Mouse (Mus musculus): Measurements from ENCODE around the gene Gadd45b.

Gene Gadd45b

DNA sequence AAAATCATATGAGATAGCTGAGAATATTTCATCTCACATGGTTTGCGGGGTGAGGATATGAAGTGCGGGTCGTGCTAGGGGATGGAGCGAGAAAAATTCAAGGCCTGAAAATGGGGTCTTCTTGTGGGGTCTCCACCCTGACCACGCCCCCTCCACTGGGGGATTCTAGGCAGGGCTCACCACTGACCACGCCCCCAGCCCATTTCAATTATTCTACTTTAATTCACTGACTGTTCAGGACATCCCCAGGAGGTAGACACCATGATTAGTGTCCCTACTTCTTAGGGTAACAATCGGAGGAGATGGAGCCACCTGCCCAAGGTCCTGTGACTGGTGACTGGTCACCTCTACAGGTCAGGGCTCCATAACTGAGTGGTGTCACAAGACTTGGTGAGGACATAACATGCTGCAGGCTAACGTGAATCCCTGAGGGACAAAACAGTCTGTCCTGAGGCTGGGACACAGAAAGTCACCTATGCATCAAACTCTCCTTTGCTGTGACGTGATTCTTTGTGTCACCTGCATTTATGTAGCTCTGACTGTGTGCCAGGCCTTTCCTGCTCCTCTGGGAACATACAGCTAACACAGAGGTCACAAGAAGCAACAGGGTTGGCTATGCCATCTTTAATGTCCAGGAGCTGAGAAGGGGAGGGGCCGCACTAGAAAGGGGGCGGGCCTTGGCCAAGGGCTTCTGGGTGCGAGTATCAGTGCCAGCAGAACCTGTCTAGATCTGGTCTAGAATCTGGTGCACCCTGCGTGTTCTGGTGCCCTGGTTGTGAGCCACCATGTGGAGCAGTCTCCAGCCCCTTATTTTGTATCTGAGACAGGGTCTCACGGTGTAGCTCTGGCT, 4.5 kb downstream of the Gadd45b start:
- intact Hi-C loops (cut with DNase I) = no loop called here

DNA sequence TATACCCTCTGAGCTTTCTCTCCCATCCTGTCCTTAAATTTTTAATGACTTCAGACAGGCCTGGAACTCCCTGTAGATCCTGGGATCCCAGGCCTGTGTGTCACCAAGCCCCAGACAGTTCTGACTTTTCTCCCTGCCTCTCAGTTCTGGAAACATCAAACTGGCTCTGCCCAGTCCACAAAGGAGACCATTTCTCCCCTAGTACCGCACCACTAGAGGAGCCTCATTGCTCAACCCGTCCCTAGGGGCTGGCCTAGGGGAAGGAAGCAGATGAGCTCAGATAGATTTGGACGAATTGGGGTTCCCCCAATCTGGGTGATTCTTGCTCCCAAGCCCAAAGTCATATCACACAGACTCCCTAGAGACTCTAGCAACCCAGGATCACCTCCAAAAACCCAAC, 5.4 kb downstream of the Gadd45b start:
- intact Hi-C loops (cut with DNase I) = no loop called here

DNA sequence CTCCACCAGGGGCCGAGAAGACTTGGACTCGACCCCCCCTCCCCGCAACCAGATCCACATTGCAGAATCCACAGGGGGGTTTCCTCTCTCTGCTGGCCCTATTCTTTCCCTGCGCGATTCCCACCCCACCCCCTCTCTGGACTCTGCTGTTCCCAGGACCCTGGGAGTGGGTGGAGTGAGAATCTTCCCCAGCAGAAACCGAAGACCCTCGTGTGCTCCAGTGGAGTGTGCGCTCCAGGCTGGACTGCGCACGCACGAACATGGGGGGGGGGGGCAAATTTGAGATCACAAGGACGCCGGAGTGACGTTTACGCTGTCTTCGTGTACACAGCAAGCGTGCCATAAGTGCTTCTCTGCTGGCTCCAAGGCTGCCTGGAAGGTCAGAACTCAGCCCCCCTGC, 5.8 kb downstream of the Gadd45b start:
- intact Hi-C loops (cut with DNase I) = no loop called here

DNA sequence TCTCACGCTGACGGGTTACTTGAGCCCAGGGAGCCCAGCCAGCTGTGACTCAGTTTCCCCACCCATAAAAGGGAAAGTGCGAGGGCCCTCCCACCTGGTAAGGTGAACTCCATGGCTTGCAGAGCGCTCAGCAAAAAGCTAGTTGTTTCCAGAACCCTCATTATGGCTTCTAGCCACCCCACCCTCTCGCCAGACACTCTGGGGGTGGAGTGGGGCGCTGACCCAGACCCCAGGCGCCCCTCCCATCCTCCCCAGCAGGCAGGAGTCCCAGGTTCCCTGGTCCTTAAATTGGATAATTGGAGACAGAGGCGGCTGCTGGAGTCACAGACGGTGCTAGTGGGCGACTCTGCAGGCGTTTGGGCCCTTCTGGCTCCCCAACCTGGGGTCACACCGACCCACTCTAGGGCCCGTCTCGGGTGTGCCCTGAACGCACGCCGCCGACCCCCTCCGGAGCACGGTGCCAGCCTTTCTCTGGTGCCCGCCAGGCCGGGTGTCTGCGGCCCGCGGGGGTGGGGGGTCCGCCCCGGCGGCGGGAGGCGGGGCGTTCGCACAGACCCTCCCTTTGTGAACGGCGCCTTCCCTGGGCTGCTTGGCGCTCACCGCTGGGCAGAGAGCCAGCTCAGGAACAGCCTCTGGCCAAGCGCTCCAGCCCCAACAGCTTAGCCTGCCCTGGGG, 6.4 kb downstream of the Gadd45b start:
- intact Hi-C loops (cut with DNase I) = no loop called here

DNA sequence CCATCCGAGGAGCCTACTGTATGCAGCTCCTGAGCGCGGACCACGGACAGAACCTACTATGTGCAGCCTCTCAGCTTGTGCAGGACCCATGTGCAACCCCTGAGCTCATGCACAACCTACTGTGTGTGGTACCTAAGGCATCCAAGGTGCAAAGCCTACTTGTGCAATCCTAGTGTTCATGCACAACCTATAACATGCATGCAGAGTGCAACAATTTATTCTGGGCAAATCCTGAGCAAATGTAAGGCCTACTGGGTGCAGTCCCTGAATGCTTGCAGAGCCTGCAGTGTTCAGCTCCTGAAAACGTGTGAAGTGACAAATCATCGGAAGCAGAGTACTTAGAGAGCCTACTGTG, 6.9 kb downstream of the Gadd45b start:
- intact Hi-C loops (cut with DNase I) = no loop called here

DNA sequence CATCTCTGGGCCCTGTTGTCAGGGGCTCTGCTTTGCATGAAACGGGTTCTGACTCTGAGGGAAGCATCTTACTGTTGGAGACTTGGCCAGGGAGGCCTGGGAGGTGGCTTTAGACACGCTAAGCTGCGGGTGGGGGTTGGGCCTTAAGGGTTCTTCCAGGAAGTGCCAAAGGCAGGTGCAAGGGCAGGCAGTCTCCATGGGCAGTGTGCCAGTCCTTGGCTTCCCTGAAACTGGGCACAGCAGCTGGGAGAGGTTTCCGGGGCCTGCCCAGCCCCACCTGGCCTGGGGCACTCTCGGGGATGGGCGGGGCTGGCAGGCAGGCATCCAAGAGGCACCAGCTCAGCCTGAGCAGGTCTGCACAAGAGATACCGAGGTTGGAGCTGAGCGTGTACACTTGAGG, 7.8 kb downstream of the Gadd45b start:
- intact Hi-C loops (cut with DNase I) = no loop called here

DNA sequence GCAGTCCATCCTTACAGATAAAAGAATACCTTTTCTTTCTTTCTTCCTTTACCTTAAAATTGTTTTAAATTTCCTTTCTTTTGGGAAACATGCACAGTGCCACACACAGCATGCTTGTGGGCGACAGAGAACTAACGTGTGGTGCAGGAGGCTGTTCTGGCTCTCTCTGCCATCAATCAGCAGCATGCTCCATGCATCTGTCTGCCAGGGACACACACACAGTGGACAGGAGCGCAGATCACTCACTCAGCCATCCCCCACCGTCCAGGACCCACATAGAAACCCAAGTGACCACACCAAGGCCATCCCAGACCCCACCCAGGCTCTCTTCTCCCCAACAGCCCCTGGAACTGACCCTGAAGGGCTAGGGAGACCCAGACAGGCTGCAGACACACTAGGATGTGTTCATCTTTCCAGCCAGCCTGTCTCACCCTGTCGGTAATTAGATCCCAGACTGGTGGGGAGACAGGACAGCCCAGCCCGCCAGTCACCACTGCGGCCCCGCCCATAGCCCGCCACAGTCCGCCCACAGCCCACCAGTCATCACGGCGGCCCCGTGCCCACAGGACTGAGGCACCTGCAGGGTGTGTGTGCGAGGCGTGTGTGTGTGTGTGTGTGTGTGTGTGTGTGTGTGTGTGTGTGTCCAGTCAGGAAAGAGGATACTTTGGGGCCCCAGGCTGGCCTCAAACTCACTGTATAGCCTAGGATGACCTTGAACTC, 9.1 kb downstream of the Gadd45b start:
- intact Hi-C loops (cut with DNase I) = no loop called here

DNA sequence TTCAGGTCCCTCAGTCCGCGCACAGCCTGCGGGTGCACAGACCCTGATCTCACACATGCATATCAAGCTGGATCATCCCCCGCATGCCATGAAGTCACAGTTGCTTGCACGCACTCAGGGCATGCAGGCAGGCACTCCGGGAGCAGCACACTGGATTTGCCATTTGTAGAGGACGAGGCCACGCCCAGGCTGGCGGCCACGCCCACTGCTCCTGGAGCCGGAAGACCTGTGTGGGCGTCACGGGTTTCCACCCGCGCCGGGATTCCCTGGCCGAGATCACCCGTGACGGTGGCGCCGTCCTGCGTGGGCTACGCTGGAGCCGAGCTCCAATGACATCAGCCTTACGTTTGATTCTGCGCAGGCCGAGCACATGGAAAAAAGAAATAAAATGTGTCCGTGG, 9.8 kb downstream of the Gadd45b start:
- intact Hi-C loops (cut with DNase I) = no loop called here

DNA sequence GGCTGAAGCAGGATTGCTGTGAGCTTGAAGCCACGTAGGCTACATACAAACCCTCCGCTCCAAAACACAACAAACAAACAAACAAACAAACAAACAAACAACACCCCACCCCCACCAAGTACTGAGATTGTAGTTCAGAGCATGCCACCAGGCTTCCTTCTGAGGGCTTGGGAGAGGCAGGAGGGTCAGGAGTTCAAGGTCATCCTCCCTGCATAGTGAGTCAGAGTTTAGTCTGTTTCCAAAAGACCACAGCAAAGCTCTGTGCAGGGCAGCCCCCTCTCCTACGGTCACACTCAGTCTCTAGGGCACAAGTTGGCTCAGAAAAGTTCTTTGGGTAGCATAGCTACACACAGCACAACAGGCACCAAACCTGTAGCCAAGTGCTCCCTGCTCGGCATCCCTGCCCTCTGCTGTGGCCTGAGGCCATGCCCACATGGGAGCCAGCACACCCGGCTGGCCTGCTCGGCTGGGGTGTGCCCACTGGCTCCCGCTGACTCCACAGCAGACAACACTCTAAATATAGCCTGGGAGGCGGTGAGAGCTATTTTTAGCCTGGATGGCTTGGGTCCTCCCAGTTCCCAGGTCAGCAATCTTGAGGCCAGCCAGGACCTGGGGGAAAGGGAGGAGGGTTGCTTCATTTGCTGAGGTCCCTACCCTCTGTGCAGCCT, 10.6 kb downstream of the Gadd45b start:
- intact Hi-C loops (cut with DNase I) = no loop called here

DNA sequence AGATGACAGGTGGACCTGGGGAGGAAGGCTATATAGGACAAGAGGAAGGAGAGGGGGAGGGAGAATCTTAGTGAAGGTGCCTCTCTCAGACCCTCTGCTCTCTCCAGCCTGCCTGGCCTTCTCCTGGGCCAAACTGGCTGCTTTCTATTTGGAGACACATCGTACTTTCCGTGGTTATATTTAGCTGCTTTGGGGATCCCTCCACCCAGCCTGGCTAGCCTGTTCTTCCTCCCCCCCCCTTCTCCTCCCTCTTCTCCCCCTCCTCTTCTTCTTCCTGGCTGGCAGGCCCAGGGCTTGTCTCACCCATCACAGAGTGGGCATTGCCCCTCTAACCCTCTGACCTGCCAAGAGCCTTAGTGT, 11.1 kb downstream of the Gadd45b start:
- intact Hi-C loops (cut with DNase I) = no loop called here

DNA sequence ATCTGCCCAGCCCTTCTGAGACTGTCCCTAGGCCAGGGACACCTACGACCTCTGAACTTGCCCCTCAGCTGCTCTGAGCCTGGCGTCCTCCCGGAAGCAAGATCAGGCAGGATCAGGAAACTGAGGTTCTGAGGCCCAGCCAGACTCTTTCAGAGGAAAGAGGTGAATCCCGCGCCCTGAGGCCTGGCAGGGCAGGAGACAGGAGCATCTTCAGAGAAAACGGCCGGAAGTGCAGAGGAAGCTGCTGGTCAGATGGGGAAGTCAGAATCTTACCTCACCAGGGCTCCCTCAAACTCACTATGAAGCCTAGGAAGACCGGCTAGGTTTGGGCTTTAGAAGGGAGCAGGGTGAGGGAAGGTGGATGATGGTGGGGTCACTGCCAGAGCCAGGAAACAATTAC, 13.0 kb downstream of the Gadd45b start:
- intact Hi-C loops (cut with DNase I) = no loop called here

DNA sequence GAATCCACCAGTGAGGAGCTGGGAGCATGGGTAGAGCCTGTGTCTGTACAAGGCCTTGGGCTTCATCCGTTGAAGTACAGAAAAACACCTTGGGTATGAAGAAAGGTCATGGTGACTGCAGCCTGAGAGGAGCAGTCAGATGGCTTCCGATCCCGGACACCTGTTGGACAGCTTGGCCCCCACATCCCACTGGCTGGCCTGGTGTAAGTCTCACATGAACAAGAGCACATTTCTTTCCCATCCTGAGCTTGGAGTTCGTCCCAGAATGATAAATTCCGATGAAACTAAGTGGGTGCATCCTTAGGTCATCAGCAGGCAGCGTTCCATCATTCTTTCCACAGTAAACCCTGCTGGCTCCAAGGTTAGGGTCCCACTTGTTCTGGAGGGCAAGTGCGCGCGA, 13.8 kb downstream of the Gadd45b start:
- intact Hi-C loops (cut with DNase I) = no loop called here

DNA sequence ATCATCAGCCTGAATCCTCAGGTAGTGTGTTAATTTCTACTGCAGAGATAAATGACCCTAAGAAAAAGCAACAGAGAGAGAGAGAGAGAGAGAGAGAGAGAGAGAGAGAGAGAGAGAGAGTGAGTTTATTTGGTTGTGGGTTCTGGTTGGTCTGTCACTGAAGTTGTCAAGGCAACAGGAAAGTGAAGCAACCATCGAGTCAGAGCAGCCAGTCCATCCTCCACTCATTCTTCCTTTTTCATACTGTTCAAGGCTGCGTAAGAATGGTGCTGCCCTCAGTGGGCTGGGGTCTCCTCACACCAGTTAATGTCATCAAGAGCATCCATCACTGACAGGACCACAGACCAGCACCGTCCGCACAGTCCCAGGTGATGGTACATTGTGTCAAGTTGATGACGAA, 14.4 kb downstream of the Gadd45b start:
- intact Hi-C loops (cut with DNase I) = no loop called here

DNA sequence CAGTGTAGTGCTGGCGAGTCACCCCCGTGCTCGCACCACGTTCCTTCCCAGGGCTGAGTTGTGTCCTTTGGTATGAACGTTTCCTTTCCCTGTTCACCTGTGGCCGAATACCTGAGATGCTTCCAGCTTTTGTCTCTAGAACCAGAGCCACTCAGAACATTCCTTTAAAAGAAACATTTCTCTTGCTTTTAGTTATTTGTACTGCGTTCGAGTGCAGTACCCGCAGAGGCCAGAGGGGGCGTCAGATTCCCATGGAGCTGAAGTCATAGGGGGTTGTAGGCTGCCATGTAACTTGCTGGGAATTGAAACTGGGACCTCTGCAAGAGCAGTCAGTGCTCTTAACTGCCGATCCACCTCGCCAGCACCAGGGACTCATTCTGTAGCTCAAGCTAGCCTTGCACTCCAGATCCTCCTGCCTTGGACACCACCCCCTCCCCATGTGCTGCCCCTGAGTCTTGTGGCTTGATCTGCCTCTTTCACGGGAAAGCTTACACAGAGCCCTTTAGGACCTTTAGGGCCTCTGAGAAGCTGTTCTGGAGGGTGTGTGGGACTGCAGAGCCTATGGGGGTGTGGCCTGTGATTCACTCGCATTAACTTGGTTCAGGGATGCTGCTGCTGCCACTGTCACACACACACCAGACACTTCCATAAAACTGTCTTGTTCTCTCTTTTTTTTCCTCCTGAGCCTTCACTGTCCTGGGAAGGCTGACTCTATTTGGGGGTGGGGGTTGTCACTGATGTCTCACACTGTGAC, 17.0 kb downstream of the Gadd45b start:
- intact Hi-C loops (cut with DNase I) = no loop called here

DNA sequence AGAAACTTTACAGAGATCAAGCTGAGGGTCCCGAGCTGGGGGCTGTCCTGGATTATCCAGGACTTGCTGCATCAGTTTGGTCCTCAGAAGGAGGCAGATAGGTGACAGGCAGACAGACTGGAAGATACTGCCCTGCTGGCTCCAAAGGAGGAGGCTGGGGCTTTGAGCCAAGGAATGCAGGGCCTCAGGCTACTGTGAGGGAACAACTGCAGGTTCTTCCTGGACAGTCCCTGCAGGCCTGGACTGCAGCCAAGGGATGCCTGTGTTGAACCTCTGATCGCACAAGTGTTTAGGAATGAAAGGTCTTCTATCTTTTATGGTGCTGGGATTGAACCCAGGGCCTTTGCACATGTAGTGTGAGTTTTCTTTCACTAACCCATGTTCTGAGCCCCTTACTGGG, 17.9 kb downstream of the Gadd45b start:
- intact Hi-C loops (cut with DNase I) = no loop called here

DNA sequence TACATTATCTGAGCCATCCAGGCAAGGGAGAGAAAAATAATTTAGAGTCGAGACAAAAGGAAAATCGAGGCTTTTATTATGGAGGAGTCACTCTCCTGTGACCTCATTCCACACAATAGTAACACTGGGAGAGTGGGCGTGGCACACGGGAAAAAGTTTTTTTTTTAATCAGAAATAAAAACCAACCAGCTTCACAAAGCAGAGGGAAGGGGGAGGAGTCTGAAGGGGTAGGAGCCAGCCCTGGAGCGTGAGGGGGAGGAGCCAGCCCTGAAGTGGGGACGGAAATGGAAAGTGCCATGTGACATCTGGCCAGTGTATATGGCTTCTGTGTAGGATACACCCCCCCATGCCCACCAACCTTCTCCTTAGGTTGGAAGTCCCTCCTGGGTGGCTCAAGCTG, 18.7 kb downstream of the Gadd45b start:
- intact Hi-C loops (cut with DNase I) = no loop called here

DNA sequence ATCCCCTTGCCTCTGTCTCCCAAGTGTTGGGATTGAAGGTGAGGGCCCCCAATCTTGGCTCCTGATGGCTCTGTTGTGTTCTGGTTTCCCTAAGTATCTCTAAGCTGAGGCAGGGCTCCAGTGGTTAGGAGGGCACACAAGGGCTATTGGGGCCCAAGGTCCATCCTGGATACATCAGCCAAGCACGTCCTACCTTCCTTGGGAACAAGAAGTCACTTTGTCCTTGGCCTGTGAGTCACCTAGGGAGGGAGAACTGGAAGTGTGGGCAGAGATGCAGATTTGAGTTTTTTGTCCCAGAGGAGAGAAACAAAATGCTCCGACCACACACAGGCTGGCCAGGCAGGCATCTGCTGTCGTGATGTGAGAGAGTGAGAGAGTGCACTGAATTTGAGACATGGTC, 19.2 kb downstream of the Gadd45b start:
- intact Hi-C loops (cut with DNase I) = no loop called here

DNA sequence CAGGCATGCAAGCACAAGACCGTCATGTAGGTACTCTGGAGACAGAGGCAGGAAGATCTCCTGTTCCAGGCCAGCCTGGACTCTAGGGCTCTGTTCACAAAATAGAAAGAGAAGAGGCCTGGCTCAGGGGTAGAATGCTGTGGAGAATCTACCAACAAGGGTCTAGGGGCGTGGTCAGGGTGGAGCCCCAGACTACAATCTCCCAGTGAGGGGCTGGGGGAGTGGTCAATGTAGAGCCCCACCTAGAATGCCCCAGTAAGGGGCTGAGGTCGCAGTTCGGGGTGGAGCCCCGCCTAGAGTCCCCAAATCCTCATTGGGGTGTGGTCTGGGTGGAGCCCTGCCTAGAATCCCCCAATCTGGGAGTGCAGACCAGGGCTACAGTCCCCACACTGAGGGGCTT, 20.4 kb downstream of the Gadd45b start:
- intact Hi-C loops (cut with DNase I) = no loop called here

DNA sequence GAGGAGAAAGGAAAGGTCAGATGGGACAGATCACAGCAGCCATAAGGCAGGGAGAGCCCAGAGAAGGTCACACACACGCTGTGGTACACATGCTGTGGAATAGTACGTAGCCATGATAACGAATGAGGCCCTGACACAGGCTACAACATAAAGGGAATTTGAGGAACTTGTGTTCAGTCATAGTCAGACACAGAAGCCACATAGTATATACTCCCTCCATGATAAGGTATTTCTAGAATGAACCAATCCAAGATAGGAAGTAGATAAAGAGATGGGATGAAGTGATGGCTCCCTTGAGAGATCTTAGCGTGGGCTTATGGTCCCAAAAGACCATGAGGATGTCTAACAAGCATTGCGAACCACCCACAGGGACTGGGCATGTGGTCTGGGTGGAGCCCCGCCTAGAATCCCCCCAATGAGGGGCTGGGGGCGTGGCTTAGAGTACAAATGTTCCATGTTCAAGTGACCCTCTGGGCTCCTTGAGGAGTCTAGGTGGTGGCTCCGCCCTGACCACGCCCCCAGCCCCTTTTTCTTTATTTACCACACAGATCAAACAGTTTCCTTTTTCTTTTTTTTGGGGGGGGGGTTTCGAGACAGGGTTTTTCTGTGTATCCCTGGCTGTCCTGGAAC, 22.0 kb downstream of the Gadd45b start:
- intact Hi-C loops (cut with DNase I) = no loop called here

DNA sequence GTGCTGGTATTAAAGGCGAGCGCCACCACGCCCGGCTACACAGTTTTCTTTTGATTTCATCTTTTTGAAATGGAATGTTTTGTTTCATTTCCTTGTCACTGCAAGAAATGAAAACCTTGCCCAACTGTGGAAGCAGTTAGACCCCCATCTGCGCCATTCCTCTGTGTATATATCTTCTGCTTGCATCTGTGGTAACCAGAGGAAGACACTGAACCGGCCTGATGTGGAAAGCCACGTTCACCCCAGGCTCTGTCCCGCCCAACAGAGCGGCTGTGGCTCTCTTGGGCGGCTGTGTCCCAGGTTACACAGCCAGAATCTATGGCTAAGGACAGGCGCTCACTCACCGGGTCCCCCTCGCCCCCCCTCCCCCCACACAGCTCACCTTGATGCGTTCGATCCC, 22.6 kb downstream of the Gadd45b start:
- intact Hi-C loops (cut with DNase I) = no loop called here

DNA sequence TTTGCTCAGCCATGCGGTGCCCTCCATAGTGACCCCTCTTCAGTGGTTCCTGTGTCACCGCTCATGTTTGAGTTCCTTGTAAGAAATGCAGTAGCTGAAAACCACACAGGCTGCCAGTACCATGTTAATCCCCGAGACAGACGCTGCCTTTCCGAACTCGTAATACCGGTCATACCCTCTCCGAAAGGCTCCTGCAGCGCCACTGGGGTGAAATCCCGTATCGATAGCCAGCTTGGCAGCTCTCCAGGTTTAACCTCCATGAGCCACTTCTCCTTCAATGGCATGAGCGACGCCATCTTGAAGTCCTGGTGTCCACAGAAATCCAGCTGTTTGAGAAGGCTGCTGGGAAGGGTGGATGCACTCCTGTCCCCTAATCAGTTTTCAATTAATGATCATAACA, 24.5 kb downstream of the Gadd45b start:
- intact Hi-C loops (cut with DNase I) = no loop called here
